Mouse (Mus musculus): Measurements from ENCODE around the gene Cerkl.

Cerkl gene

GRCm38 (mm10) chr2:79372486-79373200, 83.9 kb downstream of the Cerkl start:
- DNase-seq (ENCODE audit: low spot score), result peak; percentile 11

GRCm38 (mm10) chr2:79372154-79372467, 84.5 kb downstream of the Cerkl start:
- no peak for DNase-seq (ENCODE audit: low spot score)

GRCm38 (mm10) chr2:79371326-79372153, 85.0 kb downstream of the Cerkl start:
- DNase-seq (ENCODE audit: low spot score), result no peak

DNA sequence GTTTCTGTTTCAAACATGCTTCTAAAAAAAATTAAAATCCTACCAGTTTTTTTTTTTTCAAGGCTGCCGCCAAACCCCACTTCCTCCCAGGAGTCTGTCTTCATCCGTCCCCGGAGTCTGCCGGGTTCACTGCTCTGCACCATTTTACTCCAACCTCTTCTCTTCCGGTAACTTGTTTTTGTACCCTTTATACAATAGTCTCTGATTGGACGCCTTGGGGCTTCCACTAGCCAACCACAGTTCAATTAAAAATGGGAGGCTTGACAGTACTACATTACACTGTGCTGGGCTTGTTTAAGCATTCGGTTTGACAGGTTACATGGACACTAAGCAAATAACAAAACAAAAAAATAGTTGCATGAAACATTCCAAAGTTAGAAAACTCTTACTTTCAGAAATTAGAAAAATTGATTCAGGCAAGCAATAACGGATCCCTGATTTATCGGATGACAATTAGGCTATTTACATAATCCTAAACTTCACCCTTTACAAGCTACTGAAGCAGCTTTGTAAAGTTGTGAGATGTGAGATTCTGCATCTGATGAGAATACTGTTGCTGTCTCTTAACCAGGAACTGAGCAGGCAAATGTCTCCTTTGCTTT, 85.8 kb downstream of the Cerkl start:
- DNase-seq (ENCODE audit: low spot score), result no peak

- DNase-seq (ENCODE audit: low spot score), result no peak
Measured at GRCm38 (mm10) chr2:79369905-79370304, 86.7 kb downstream of the Cerkl start.

DNA sequence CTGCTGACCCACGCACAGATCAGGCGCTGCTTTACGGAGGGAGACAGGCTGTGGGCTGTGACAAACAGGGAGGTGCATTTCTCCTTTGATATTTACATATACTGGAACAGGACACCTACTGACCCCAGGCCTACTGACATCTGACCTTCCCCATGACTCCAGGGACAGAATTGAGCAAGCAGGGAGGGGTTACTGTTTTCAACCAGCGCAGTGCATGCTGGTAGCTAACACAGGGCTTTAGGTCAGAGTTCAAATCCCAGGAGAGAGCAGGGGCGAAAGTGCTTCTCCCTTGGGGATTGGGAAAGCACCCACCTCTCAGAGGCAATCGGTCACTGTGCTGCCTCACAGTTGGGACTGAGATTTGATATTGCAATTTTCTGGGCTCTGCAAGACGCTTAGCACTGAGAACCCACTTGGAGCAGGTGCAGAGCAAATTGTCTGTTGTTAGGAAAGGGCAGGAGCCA, 87.5 kb downstream of the Cerkl start:
- peak; percentile 75 for DNase-seq (ENCODE audit: low spot score)

DNA sequence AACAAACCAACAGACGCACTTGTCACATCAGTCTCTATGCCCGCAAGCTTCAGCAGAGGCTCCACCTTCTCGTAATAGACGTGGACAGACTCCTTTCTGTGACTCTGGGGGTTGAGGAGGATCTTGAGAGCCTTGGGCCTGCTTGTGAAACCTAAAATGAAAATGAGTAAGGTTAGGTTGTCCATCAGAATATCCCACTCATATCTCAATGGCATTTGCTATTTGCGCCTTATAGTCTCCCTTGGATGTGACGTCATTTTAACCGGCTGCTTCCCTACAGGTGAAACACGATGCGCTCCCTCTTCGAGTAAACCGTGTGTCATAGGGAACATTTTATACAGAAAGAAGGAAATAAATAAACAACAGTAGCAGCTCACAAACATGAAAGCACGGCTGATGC, 87.9 kb downstream of the Cerkl start:
- DNase-seq (ENCODE audit: low spot score), result no peak

DNA sequence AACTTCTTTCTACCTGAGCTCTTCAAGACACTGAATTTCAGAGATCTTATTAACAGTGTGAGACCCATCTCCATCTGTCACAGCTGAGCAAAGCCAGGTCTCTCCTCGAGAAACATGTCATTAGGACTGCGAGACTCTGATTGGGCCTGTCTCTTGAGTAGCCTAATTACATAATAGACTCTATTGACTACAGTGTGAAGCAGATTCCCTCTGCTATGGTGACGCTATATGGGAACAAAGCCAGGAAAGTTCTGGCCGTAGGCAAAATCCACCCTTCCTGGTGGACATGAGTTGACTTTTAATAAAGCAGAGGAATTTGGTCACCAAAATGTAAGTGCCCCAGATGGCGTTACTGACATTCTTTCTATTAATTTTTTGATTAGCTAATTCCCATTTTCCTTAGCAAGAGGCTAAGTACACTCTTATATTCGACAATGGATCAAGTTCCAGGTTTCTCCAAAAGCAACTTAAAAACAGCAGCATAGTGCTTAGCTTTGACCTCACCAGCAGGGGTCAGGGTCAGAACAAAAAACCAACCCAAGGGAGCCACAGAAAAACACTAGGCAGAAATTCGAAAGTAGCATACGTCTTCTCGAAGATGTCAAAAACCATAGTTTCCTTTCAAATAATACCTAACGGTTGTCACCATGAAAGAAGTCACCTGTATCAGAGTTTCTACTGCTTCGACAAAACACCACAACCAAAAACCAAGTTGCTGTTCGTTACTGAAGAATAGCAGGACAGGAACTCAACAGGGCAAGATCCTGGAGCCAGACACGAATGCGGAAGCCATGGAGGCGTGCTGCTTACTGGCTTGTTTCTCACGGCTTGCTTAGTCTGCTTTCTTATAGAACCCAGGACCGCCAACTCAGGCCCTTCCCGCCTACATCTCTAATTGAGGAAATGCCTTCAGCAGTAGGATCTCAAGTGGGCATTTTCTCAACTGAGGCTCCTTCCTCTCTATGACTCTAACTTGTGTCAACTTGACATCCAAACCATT, 88.8 kb downstream of the Cerkl start:
- DNase-seq (ENCODE audit: low spot score), result peak; percentile 34

- no peak for DNase-seq (ENCODE audit: low spot score)
Measured at GRCm38 (mm10) chr2:79363920-79364319, 92.7 kb downstream of the Cerkl start.

- no peak for DNase-seq (ENCODE audit: low spot score)
Measured at GRCm38 (mm10) chr2:79362029-79362428, 94.6 kb downstream of the Cerkl start.

DNA sequence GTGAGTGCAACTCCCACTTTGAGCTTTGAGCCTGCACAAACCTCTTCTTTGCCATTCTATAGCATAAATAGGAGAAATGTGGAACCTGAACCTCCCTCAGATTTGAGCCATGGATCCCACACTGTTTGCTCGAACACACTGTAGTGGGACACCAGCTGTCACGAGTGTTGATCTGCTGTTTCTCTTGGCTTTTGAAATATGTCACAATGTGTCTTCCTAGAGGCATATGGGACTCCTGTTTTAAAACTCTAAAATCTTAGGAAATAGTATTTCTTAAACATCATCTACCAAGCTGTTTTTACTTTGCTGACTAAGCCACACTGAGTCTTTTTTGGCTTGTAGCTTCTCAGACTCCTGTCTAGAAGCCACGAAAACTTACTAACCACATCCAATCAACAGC, 98.8 kb downstream of the Cerkl start:
- DNase-seq (ENCODE audit: low spot score), result no peak

GRCm38 (mm10) chr2:79354773-79355172, 101.8 kb downstream of the Cerkl start:
- DNase-seq (ENCODE audit: low spot score), result no peak

GRCm38 (mm10) chr2:79352100-79352802, 104.3 kb downstream of the Cerkl start:
- DNase-seq (ENCODE audit: low spot score), result no peak

GRCm38 (mm10) chr2:79351179-79352099, 105.1 kb downstream of the Cerkl start:
- DNase-seq (ENCODE audit: low spot score), result no peak

DNA sequence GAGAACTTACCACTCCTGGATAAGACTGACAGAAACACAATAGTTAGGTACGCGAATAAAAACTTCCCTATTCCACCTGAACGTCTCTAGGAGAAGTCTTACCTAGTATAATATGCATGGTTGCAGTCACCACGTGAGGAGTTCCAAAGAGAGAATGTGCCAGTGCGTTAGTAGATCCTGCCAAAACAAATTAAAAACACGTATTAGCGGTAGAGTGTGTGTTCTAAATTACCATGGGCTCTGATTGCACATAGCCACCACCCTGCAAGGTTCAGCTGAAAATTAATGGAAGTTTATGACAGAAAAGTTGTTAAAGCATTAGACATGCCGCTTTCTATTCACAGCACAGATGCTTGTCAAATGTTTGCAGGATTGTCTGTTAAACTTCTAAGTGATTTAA, 113.5 kb downstream of the Cerkl start:
- no peak for DNase-seq (ENCODE audit: low spot score)

DNA sequence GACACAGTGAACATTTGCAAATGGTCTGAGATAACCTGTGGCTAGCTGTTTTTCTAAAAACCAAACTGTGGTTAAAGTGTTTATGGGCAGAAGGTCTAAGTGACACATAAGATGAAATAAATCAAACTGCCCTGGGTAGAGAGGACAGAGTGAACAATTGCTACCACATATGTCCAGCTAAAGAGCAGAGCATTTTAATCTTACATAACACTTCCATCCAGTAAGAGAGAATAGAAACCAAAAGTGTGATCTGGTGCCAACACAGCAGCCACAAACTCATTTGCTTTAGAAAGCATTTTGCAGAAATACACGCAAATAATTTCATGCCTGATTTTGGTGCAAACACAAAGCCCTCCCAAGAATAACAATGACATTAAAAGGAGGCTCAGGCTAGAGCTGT, 117.6 kb downstream of the Cerkl start:
- DNase-seq (ENCODE audit: low spot score), result no peak

DNA sequence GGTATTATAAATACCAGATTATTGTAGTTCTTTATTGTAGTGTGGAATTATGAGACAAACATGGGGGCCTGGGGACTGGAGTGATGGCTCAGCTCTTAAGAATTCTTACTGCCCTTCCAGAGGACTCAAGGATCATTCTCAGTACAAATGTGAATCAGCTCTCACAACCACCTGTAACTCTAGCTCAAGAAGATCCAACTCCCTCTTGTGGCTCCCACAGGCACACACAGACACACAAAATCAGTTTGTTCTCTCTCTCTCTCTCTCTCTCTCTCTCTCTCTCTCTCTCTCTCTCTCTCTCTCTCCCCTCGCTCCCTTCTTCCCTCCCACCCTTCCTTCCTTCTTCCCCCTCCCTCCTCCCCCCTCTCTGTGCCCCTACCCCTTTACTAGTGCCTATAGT, 120.4 kb downstream of the Cerkl start:
- no peak for DNase-seq (ENCODE audit: low spot score)

- DNase-seq (ENCODE audit: low spot score), result no peak
Measured at GRCm38 (mm10) chr2:79334661-79335060, 121.9 kb downstream of the Cerkl start.

- DNase-seq (ENCODE audit: low spot score), result no peak
Measured at GRCm38 (mm10) chr2:79328079-79328478, 128.5 kb downstream of the Cerkl start.

Data from yolk sac, embryonic 10.5 days (tissue).